Mouse (Mus musculus) forebrain, embryonic 14.5 days (tissue): Measurements from ENCODE around the gene Rufy4. TPM values are rescaled to one million over a fixed set of nuclear protein-coding genes. Genes with fewer than 3 reads are reported as not detected.

Experiments used
- ATAC-seq: fragments of 200-750 bp; cut with Nextera tagmentation; 2 replicates; pipeline ENCODE4 v1.8.0; 2017; ENCODE audit warnings: mild to moderate bottlenecking, moderate library complexity
- DNase-seq: peaks from one replicate; pipeline ENCODE4 v3.0.0-alpha.2; 2015; ENCODE audit warnings: low spot score
- H3K27ac ChIP-seq: fragments of 300-500 bp; sonication (generic); 2 replicates; pipeline ENCODE4 v1.5.1; 2014; ENCODE audit warnings: low read depth, mild to moderate bottlenecking, control low read depth, low read length, moderate library complexity
- H3K27me3 ChIP-seq: fragments of 300-500 bp; sonication (generic); replicated peaks from 2 replicates; pipeline ENCODE4 v1.6.1; 2014; ENCODE audit warnings: low read length, control low read depth, mixed read lengths; ENCODE audit not compliant: control insufficient read depth, insufficient read depth
- H3K36me3 ChIP-seq: fragments of 300-500 bp; sonication (generic); 2 replicates; pipeline ENCODE4 v1.6.1; 2014; ENCODE audit warnings: low read length, control low read depth; ENCODE audit not compliant: control insufficient read depth, insufficient read depth
- H3K4me1 ChIP-seq: fragments of 300-500 bp; sonication (generic); 2 replicates; pipeline ENCODE4 v1.6.1; 2014; ENCODE audit warnings: antibody characterized with exemption, low read length, control low read depth; ENCODE audit not compliant: control insufficient read depth, insufficient read depth
- H3K4me2 ChIP-seq: fragments of 300-500 bp; sonication (generic); 2 replicates; pipeline ENCODE4 v1.6.1; 2014; ENCODE audit warnings: mild to moderate bottlenecking, control low read depth, low read length
- H3K4me3 ChIP-seq: fragments of 300-500 bp; sonication (generic); 2 replicates; pipeline ENCODE4 v1.5.1; 2014; ENCODE audit warnings: low read depth, low read length, control low read depth
- H3K9ac ChIP-seq: fragments of 300-500 bp; sonication (generic); 2 replicates; pipeline ENCODE4 v1.6.1; 2014; ENCODE audit warnings: mild to moderate bottlenecking, low read length, control low read depth, moderate library complexity
- H3K9me3 ChIP-seq: fragments of 300-500 bp; sonication (generic); replicated peaks from 2 replicates; pipeline ENCODE4 v1.6.1; 2016; ENCODE audit warnings: low read length, control low read depth, mixed read lengths; ENCODE audit not compliant: control insufficient read depth
- WGBS: fragments of 180-500 bp; shearing (Covaris S2); extraction: QIAGEN DNeasy Blood & Tissue Kit; methylation state at CpG from one replicate; pipeline ENCODE4 v1.1.7; 2014; 5-methylcytosine and 5-hydroxymethylcytosine counted together
- polyA plus RNA-seq: library from polyadenylated mRNA; unstranded; fragments of >200 nt; fragmentation: Nextera tagmentation; extraction: Ambion mirVana; gene quantifications from 2 replicates; pipeline ENCODE4 v1.2.1, GENCODE M21; 2014

Rufy4 gene
- polyA plus RNA-seq, 1 experiment from 2014 or later, result 0.24 TPM

- 94% methylated on average over 8 of the region's 8 CpGs for WGBS
- no peak overlapping the region for H3K4me2 ChIP-seq
- no peaks in the 10 kb centered on the region for H3K36me3 ChIP-seq
These were observed 5.7 kb downstream of the Rufy4 start for GRCm38 (mm10) chr1:74130883-74131659.

GRCm38 (mm10) chr1:74132011-74132410 lies 6.7 kb downstream of the Rufy4 start:
- DNase-seq (no peak), ATAC-seq (no peak)
- Histone ChIP-seq H3K4me2 (no peak overlapping the region), H3K9ac (no peak overlapping the region), H3K36me3 (no peaks in the 10 kb centered on the region), H3K27me3 (no peaks in the 10 kb centered on the region), H3K9me3 (no peaks in the 10 kb centered on the region), H3K4me3 (no peak overlapping the region), H3K27ac (no peak overlapping the region), H3K4me1 (no peaks in the 10 kb centered on the region)
- WGBS, result 73% methylated on average over 3 of the region's 3 CpGs

More at GRCm38 (mm10) chr1:74130883-74131659, 5.7 kb downstream of the Rufy4 start:
- no peak overlapping the region for H3K27ac ChIP-seq
- H3K4me1 ChIP-seq, result no peaks in the 10 kb centered on the region
- no peaks in the 10 kb centered on the region for H3K9me3 ChIP-seq
- DNase-seq (no peak), ATAC-seq (no peak)
- H3K4me3 ChIP-seq, result no peak overlapping the region
- H3K9ac ChIP-seq, result no peak overlapping the region
- no peaks in the 10 kb centered on the region for H3K27me3 ChIP-seq

- DNase-seq, result no peak
- Histone ChIP-seq H3K9me3 (no peaks in the 10 kb centered on the region), H3K9ac (no peak overlapping the region), H3K4me3 (no peak overlapping the region), H3K27me3 (no peaks in the 10 kb centered on the region), H3K27ac (no peak overlapping the region), H3K4me2 (no peak overlapping the region), H3K4me1 (no peaks in the 10 kb centered on the region), H3K36me3 (no peaks in the 10 kb centered on the region)
- WGBS, result 80% methylated on average over 6 of the region's 6 CpGs
- no peak for ATAC-seq
These were observed 8.6 kb downstream of the Rufy4 start for GRCm38 (mm10) chr1:74133954-74134353.

- no peak for ATAC-seq
- H3K9ac ChIP-seq, result no peak overlapping the region
- H3K36me3 ChIP-seq, result no peaks in the 10 kb centered on the region
- no peak overlapping the region for H3K4me3 ChIP-seq
- no peak overlapping the region for H3K27ac ChIP-seq
- WGBS, result 88% methylated on average over 6 of the region's 6 CpGs
- no peaks in the 10 kb centered on the region for H3K27me3 ChIP-seq
- no peak overlapping the region for H3K4me2 ChIP-seq
- DNase-seq, result no peak
- H3K9me3 ChIP-seq, result no peaks in the 10 kb centered on the region
- no peaks in the 10 kb centered on the region for H3K4me1 ChIP-seq
These were observed 10.1 kb downstream of the Rufy4 start for GRCm38 (mm10) chr1:74135326-74135950.

- Histone ChIP-seq H3K9ac (no peak overlapping the region), H3K36me3 (no peaks in the 10 kb centered on the region), H3K4me3 (no peak overlapping the region), H3K4me1 (no peaks in the 10 kb centered on the region), H3K4me2 (no peak overlapping the region), H3K27ac (no peak overlapping the region), H3K27me3 (no peaks in the 10 kb centered on the region), H3K9me3 (no peaks in the 10 kb centered on the region)
- ATAC-seq (no peak), DNase-seq (no peak)
- 69% methylated on average over 3 of the region's 3 CpGs for WGBS
These were observed 14.1 kb downstream of the Rufy4 start for GRCm38 (mm10) chr1:74139415-74139814.

- WGBS, result 82% methylated on average over 8 of the region's 8 CpGs
- Histone ChIP-seq H3K9me3 (no peaks in the 10 kb centered on the region), H3K27me3 (no peaks in the 10 kb centered on the region)
These were observed 16.4 kb downstream of the Rufy4 start for GRCm38 (mm10) chr1:74141781-74142180.

GRCm38 (mm10) chr1:74149106-74149885 lies 24.0 kb downstream of the Rufy4 start:
- Histone ChIP-seq H3K9me3 (no peaks in the 10 kb centered on the region), H3K4me2 (no peak overlapping the region), H3K27me3 (no peaks in the 10 kb centered on the region), H3K36me3 (no peaks in the 10 kb centered on the region), H3K27ac (no peak overlapping the region), H3K4me1 (no peaks in the 10 kb centered on the region), H3K4me3 (no peak overlapping the region), H3K9ac (no peak overlapping the region)
- 93% methylated on average over 6 of the region's 6 CpGs for WGBS
- no peak for DNase-seq
- ATAC-seq, result no peak

More at GRCm38 (mm10) chr1:74141781-74142180, 16.4 kb downstream of the Rufy4 start:
- H3K27ac ChIP-seq, result no peak overlapping the region
- H3K4me2 ChIP-seq, result no peak overlapping the region
- ATAC-seq (no peak), DNase-seq (no peak)
- no peak overlapping the region for H3K9ac ChIP-seq
- H3K36me3 ChIP-seq, result no peaks in the 10 kb centered on the region
- H3K4me3 ChIP-seq, result no peak overlapping the region
- no peaks in the 10 kb centered on the region for H3K4me1 ChIP-seq

GRCm38 (mm10) chr1:74150101-74150500 lies 24.8 kb downstream of the Rufy4 start:
- DNase-seq (no peak), ATAC-seq (no peak)
- 62% methylated on average over 3 of the region's 3 CpGs for WGBS
- no peak overlapping the region for H3K27ac ChIP-seq
- H3K9ac ChIP-seq, result no peak overlapping the region
- H3K4me2 ChIP-seq, result no peak overlapping the region
- H3K4me1 ChIP-seq, result no peaks in the 10 kb centered on the region
- no peaks in the 10 kb centered on the region for H3K36me3 ChIP-seq
- no peaks in the 10 kb centered on the region for H3K27me3 ChIP-seq
- no peak overlapping the region for H3K4me3 ChIP-seq
- no peaks in the 10 kb centered on the region for H3K9me3 ChIP-seq
